Mouse (Mus musculus): ENCODE results near the gene Mns1.

The Mns1 gene

DNA sequence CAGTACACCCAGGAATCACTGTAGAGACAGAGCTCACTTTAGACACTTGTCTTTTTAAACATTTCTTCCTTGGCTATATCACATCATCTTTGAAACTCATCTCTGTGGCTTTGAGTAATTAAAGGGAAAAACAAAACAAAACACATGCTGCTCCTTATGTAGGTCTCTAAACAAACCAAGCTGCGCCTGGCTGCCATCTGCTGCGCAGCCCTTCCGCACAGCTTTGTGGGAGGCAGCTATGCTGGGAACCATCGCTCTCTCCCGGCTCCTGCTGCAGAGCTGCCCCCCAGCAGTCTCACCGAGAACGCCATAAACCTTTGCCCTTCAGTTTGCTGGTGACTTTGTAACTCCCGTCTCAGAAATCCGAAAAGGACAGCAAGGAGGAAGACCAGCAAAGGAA is 37.7 kb downstream of the Mns1 start:
- no peak for DNase-seq (ENCODE audit: low spot score)

DNA sequence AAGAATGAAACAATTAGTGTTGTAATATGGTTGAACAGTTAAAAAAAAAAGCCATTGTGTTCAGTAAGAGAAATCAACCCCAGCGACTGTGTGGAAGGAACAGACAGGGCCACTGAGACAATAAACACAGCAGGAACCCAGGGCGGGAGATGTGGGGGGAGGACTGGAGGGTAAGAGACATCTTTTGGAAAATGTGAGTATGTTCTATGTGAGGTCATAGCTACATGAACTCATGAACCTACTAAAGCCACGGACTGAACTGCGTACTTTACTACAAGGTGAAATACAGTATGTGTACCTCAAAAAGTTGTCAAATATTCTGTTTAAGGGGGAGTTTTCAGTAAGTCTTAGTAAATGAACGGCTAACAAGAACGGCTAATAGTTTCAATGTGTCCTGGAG is 39.5 kb downstream of the Mns1 start:
- no peak for DNase-seq (ENCODE audit: low spot score)

DNA sequence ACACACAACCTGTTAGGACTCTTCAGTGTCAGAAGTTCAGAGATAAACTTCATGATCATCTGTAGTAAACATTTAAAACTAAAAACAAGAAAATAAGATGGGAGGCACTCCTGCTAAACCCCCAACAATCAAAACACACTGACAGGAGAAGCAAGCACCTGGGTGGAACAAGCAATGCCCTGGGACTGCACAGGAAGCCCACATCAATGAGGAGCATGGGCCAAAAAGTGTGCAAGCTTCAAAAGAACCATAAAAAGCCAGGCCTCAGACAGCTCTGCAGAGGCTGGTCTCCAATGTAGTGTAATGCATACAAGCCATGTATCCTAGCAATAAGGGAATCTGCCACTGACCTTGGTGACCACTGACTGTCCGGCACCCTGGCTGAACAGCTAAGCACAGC is 41.5 kb downstream of the Mns1 start:
- DNase-seq (ENCODE audit: low spot score) = no peak

DNA sequence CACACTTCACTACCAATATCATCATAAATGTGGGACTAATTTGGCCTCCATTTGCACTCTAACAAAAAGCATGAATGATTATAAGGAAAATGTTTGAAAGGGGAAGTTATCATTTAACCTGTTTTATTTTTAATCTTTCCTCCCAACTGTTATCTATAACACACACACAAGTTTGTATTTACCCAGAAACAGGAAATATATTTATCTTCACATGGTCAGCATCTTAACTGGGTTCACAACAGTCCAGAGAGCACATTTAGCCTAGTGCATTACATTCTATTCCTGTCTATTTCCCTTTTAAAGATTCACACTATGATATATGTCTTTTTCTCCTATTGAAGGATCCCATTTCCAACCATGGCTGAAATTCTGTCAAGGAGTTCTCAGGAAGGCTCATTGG is 50.7 kb downstream of the Mns1 start:
- DNase-seq (ENCODE audit: low spot score) = no peak

DNA sequence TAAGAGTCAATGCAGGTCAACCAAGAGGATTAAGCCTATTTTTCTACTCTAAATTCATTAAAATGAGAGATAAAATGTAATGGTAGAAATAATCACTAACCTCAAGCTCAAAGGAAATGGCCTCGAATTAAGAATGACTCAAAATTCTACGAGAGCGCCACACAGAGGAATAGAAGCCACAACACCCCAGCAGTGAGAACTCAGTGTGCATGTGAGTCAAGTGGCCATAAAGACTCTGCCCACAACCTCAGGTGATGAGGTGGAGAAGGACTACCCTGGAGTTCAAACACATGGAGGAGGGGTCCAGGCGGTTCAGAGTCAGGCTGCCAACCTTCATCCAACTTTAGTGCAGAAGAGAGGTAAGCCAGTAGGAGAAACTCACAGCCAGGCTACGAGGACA is 51.3 kb downstream of the Mns1 start:
- no peak for DNase-seq (ENCODE audit: low spot score)

DNA sequence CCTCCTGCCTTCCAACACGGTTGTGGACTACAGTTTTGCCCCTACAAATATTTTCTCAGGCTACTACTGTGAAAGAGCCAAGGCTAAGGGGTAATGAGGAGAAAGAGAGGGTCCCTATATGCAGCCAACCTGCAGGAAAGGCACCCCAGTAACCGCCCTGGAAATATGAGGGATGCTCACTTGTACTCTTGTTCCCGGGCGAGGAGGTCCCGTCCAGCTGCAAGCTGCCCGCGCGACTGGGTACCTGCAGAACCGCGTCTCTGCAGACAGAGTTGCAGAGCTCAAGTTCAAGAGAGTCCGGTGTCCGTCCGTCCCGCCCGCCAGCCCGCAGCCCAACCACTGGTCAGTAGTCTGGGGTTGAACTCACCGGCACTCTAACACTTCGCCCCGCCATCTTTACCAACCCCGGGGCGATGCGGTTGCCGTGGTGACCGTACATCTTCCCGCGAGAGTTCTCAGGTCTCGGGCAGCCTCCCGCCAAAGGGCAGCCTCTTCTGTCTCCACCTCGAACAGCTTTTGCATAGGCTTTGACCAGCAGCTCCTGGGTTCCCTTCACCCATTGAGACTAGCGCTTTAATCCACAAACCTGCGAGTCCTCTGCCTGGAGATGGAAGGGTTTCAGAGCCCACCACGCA is 53.9 kb downstream of the Mns1 start:
- DNase-seq (ENCODE audit: low spot score) = peak; percentile 88

DNA sequence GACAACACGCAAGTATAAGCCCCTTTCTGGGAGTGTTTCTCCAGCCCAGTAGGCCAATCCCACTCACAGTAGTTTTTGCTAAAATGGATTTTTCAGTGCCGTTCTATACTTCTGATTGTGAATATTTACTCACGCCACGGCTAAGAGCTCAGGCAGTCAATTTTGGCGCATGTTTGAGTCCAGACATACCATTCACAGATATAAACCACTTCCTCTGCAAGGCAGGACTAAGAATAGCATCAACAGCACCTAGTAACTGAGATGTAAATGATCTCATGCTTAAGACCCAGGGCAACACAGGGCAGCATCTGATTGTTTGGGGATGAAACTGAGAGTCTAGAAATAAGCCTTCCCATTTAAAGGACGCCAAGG is 54.4 kb downstream of the Mns1 start, which contains the start of gene Tex9:
Tex9 (minus strand) TSS at position 19 of the 372 bp plus-strand sequence.
- no peak for DNase-seq (ENCODE audit: low spot score)

DNA sequence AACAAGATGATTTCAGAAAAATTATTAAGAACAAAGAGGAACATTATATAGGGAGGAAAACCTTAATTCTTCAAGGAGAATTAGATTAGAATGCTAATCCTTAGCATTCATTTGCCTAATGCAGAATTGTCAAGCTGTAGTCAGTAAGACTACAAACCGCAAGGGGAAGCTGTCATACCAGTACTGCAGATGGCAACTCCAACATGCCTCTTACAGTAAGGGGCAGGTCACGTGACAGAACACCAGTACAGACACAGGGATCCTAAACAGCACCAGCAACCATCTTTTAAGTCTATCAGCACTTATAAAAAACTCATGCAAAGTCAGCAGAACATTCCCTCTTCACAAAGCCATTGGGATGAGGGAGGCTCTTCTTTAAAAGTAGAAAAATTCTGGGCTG is 55.7 kb downstream of the Mns1 start:
- DNase-seq (ENCODE audit: low spot score) = no peak

DNA sequence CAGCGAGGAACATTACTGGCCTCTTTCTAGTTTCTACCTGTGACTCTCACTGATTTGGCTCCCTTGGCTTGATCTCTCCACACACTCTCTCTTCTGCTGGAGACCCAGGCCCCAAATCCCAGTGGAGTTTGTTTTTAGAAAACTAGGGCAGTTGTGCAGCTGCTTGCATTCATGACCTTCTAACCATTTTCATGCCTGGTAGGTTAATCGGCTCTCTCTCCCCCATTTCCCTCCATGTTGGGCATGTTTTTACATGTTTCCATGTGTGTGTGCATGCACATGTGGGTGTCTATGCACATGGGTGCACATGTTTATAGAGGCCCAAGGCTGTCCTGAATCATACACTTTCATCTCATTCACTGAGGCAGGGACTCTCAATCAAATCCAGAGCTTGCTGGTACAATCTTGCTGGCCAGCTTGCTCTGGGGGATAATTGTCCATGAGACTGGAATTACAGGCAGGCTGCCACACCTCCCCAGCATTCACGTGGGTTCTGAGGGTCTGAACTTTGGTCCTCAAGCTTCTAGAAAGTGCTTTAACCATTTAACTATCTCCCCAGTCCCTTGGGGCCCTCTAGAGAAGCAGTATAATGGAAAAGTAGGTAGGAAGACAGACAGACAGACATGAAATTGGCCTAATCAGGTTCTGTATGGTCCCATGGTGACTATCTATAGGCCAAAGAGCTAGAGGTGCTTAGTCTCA is 56.3 kb downstream of the Mns1 start:
- DNase-seq (ENCODE audit: low spot score) = no peak

DNA sequence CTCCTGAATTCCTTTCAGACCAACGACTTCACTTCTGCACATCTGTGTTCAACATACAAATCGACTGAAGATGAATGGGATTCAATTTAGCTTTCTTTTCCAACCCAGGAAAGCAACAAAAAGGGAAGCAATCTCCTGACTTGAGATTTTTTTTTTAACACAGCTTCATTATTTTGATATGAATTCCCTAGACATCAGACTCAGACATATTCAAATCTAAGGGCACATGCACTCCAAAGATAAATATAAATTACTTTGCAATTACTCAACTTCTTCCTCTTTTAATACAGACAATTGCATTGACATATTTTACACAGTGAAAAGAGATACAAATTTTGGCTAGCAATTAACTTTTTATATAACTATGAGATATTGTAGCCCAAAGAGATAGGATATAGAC is 58.9 kb downstream of the Mns1 start:
- DNase-seq (ENCODE audit: low spot score) = no peak

DNA sequence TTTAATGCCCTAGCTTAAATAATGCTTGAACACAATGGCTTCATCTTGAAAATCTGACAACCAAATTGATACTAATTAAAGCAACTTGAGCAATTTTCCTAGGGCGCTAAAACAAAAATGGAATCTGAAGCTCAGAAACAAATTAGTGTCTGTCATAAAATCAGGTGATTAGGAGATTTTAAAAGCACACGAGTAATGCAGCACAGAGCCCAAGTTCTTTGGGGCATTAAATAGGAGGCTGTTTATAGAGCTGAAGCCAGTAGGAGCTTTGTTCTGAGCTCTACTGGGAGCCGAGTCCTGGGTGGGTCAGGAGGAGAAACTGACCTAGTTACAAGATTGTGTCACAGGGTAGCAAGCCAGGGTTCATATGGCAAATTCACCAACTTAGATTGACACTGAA is 59.4 kb downstream of the Mns1 start:
- DNase-seq (ENCODE audit: low spot score) = no peak

Measured in left cerebral cortex, adult 11 months (tissue).